Mouse (Mus musculus) layer of hippocampus, adult 18-20 months (tissue): Measurements from ENCODE around the gene Suv39h1. TPM values are rescaled to one million over a fixed set of nuclear protein-coding genes. Genes with fewer than 3 reads are reported as not detected.
"Not testable (repeated sequence)": the region's sequence is repeated elsewhere in the genome, so short reads cannot be mapped to it uniquely, and the experiment has no call there.

Source experiments
- DNase-seq, 2 experiments: peaks; one replicate each; pipeline ENCODE4 v3.0.0; 2022; ENCODE audit warnings: low spot score in 2 of 2
- total RNA-seq, 2 experiments: library from RNA; stranded (reverse); gene quantifications; 2 replicates each; pipeline ENCODE4 v1.2.3; 2021

Suv39h1 gene
- total RNA-seq, 2 experiments from 2014 or later, result 20.3 to 24.9 TPM

GRCm38 (mm10) chrX:8033009-8033408 lies 41.6 kb downstream of the Suv39h1 start:
- DNase-seq, result no peak

DNA sequence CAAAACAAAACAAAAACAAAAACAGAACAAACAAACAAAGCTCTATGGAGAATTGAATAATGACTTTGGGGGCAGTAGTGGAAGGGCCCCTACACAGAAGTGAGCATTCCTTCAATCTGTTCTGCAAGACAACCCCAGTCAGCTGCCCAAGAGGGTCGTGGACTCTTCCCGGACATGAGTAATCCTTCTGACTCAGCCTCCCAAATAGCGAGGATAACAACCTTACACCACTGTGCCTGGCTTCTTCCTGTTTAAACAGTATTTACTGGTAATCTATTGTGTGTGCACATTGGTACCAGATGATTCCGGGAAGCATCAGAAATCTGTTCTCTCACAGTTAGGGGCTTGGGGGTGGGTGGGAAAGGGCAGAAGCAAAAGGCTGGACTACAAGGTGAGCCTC lies 47.7 kb downstream of the Suv39h1 start:
- no peak for DNase-seq

- DNase-seq, result no peak
These were observed 49.8 kb downstream of the Suv39h1 start for GRCm38 (mm10) chrX:8024795-8025194.

GRCm38 (mm10) chrX:8020111-8020778 lies 54.3 kb downstream of the Suv39h1 start:
- DNase-seq, result no peak

DNA sequence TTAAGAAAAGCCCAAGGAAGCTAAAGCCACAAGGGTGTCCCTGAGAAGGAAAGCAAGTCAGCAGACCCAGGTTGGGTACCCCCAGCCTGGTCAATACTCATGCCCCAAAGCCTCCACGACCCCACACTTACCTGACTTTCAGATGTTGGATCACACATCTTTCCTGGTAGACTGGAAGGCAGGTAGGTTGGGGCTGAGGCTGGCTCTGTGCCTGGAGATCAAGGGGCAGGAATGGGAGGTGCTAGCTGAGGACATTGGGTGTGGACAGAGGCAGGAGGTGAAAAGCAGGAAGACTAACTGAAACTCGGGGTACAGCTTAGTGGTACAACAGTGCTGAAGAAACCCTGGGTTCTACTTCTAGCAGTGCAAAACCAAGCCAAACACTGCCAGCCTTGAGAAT lies 56.3 kb downstream of the Suv39h1 start, which contains the start of gene Glod5:
Gene Glod5 (minus strand): TSS at position 207 of the 400 bp plus-strand sequence.
- no peak for DNase-seq

GRCm38 (mm10) chrX:8017142-8017541 lies 57.4 kb downstream of the Suv39h1 start:
- DNase-seq, result peak in 1 of 2 experiments; percentile 8

GRCm38 (mm10) chrX:8015675-8016074 lies 58.9 kb downstream of the Suv39h1 start:
- not testable (repeated sequence) for DNase-seq

DNA sequence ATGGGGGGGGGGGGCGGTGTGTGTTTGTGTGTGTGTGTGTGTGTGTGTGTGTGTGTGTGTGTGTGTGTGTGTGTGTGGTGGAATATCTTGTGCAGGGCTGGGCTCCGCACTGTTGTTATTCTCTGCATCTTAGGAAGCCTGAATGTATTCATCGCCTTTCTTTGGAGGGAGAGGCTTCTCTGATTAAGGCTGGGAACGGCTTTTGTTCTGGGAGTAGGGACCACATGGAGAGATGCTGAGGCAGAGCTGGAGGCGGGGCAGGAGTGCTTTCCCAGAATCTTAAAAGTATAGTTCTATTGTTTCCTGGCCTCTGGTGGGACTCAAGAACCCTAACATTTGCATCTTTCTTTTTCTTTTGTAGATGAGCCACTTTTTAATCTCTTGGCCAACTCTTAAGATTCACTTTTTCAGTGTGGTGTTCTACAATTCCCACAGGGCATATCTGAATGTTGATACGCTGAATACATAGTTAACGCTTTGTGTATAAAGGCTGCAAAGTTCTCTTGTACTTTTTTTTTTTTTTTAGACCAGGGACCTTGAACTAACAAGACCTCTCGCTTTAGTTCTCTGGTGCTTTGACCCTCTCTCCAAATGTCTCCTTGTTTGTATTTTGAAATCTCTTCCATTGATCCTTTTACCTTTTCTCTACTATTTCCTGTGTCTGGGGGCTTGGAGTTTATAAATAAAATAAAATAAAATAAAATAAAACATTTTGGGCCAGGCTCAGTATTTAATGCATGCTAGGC lies 60.8 kb downstream of the Suv39h1 start:
- DNase-seq, result no peak

- DNase-seq, result no peak
These were observed 61.4 kb downstream of the Suv39h1 start for GRCm38 (mm10) chrX:8013157-8013556.

Other genes starting within 250 kb of the Suv39h1 start
- gene Otud5, start 233.4 kb downstream of the Suv39h1 start, total RNA-seq, result 10 to 100 TPM; 75.3 to 87.4 TPM
- gene Pim2, start 196.5 kb downstream of the Suv39h1 start, total RNA-seq, result 10 to 100 TPM; 49.3 to 58.8 TPM
- 10 to 100 TPM; 38.9 to 45.9 TPM for gene Slc35a2, start 190.7 kb downstream of the Suv39h1 start, total RNA-seq
- 10 to 100 TPM; 93.4 to 96.7 TPM for gene Pqbp1, start 175.5 kb downstream of the Suv39h1 start, total RNA-seq
- 10 to 100 TPM; 21.9 to 23.8 TPM for gene Timm17b, start 175.4 kb downstream of the Suv39h1 start, total RNA-seq
- gene Gm10491, start 166.9 kb downstream of the Suv39h1 start, total RNA-seq, result not detected
- not detected for gene Gm10490, start 165.2 kb downstream of the Suv39h1 start, total RNA-seq
- 100 to 1,000 TPM; 437 to 442 TPM for gene Pcsk1n, start 154.9 kb downstream of the Suv39h1 start, total RNA-seq
- gene Eras, start 146.2 kb downstream of the Suv39h1 start, total RNA-seq, result not detected
- 10 to 100 TPM; 41.6 to 43.5 TPM for gene Hdac6, start 126.9 kb downstream of the Suv39h1 start, total RNA-seq
- gene Gata1, start 96.7 kb downstream of the Suv39h1 start, total RNA-seq, result not detected
- under 1 TPM in 1 of 2 experiments, not detected in 1; 0.84 TPM for gene Glod5, start 56.3 kb downstream of the Suv39h1 start, total RNA-seq
- gene Was, start 15.7 kb upstream of the Suv39h1 start, total RNA-seq, result 1 to 10 TPM; 1.4 to 1.6 TPM
- gene Wdr13, start 58.1 kb upstream of the Suv39h1 start, total RNA-seq, result 100 to 1,000 TPM; 205 to 211 TPM
- gene Rbm3, start 71.1 kb upstream of the Suv39h1 start, total RNA-seq, result 100 to 1,000 TPM in 1 of 2 experiments, 10 to 100 TPM in 1; 77.0 to 135 TPM
- 10 to 100 TPM; 13.2 to 13.4 TPM for gene Tbc1d25, start 101.4 kb upstream of the Suv39h1 start, total RNA-seq
- gene Ebp, start 118.8 kb upstream of the Suv39h1 start, total RNA-seq, result 10 to 100 TPM; 28.2 to 29.0 TPM
- gene Porcn, start 131.8 kb upstream of the Suv39h1 start, total RNA-seq, result 100 to 1,000 TPM in 1 of 2 experiments, 10 to 100 TPM in 1; 95.4 to 105 TPM
- 10 to 100 TPM; 22.9 to 23.8 TPM for gene Ftsj1, start 177.6 kb upstream of the Suv39h1 start, total RNA-seq
- 1 to 10 TPM; 2.0 to 2.1 TPM for gene Slc38a5, start 196.4 kb upstream of the Suv39h1 start, total RNA-seq